Mouse (Mus musculus) heart, adult 2 months (tissue): ENCODE data around the gene Rpl6.

Experiments used
- CTCF ChIP-seq: fragments of 200-600 bp; IDR thresholded peaks from 2 replicates; pipeline ENCODE4 v1.8.1; 2022; ENCODE audit warnings: antibody characterized with exemption, mild to moderate bottlenecking, moderate library complexity
- EP300 ChIP-seq: fragments of 200-500 bp; IDR thresholded peaks from 2 replicates; pipeline ENCODE4 v1.6.1; 2011; ENCODE audit warnings: low read depth, low read length, control low read depth; ENCODE audit not compliant: insufficient read depth

GRCm38 (mm10) chr5:121156121-121156520 is 48.2 kb upstream of the Rpl6 start:
- TF ChIP-seq CTCF = no peak
- TF ChIP-seq EP300 = no peak
